Mouse (Mus musculus): ENCODE results near the gene Suco. TPM values are rescaled to one million over a fixed set of nuclear protein-coding genes. Genes with fewer than 3 reads are reported as not detected.

The Suco gene
- polyA plus RNA-seq, 1 experiment = 6.0 TPM

DNA sequence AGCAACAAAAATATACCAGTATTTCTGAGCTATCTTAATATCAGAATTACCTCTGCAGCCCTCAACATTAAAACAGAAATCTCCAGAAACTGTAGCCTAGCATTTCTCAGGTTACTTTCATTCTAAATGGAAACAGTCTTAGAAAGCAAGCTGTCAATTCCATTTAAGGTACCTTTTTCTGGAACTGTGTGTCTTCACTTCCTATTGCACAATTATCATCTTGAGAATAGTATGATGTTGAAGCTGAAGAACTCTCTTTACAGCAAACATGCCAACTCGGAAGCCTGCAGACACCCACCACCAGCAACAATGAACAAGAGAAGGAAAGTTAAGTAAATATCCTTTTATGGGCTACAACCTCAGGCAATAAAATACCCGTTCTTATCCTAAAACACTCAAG lies 12.7 kb downstream of the Suco start:
- Histone ChIP-seq H3K4me3 (ENCODE audit: insufficient read depth, low read depth, low read length) (no peak overlapping the region), H3K27ac (replicated peaks; ENCODE audit: low read depth, low read length) (no peak overlapping the region), H3K4me1 (ENCODE audit: control insufficient read depth, insufficient read depth, insufficient read length, low read length) (no peaks in the 10 kb centered on the region)

- Histone ChIP-seq H3K4me3 (ENCODE audit: insufficient read depth, low read depth, low read length) (no peak overlapping the region), H3K4me1 (ENCODE audit: control insufficient read depth, insufficient read depth, insufficient read length, low read length) (no peaks in the 10 kb centered on the region), H3K27ac (replicated peaks; ENCODE audit: low read depth, low read length) (no peak overlapping the region)
These were observed 17.2 kb downstream of the Suco start for GRCm38 (mm10) chr1:161859248-161859647.

GRCm38 (mm10) chr1:161826677-161827076 lies 49.8 kb downstream of the Suco start:
- Histone ChIP-seq H3K4me3 (ENCODE audit: insufficient read depth, low read depth, low read length) (no peak overlapping the region), H3K27ac (replicated peaks; ENCODE audit: low read depth, low read length) (no peak overlapping the region), H3K4me1 (ENCODE audit: control insufficient read depth, insufficient read depth, insufficient read length, low read length) (no peaks in the 10 kb centered on the region)

DNA sequence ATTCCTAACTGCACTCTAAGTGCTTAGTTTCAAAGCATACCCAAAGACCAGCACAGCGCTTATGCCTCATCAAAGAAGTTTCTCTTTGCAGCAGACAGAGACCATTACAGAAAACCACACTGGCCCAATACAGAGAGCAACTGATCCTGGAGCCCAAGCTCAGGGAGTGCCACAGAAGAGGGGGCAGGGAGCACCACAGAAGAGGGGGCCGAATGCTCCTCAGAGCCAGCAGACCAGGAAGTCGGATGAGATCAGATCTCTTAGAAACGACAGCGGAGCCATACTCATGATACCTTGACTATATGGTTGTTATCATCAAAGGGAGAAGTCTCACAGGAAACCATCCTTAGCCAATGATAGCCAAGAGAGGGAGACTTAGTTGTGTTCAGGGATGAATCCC lies 67.1 kb downstream of the Suco start:
- Histone ChIP-seq H3K4me3 (ENCODE audit: insufficient read depth, low read depth, low read length) (no peak overlapping the region), H3K27ac (replicated peaks; ENCODE audit: low read depth, low read length) (no peak overlapping the region), H3K4me1 (ENCODE audit: control insufficient read depth, insufficient read depth, insufficient read length, low read length) (no peaks in the 10 kb centered on the region)

DNA sequence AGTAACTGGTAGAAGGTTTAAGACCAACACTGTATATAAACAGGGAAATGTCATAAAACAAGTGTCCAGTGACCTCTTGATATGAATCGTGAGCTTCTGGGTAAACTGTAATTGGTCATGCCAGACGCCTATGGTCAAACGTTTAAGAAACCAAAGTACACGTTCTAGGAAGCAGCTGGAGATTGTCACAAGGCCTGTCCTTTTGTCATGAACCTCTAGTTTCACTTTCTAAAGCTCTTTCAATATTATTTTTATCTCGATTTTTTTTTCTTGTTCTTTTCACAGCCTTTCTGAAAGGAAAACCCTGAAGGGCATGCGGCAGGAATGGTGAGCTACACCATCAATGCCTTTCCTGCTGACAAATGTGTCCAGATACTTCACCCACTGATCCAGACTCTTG lies 67.5 kb downstream of the Suco start:
- H3K4me1 ChIP-seq (ENCODE audit: control insufficient read depth, insufficient read depth, insufficient read length, low read length) = no peaks in the 10 kb centered on the region
- no peak overlapping the region for H3K4me3 ChIP-seq (ENCODE audit: insufficient read depth, low read depth, low read length)
- no peak overlapping the region for H3K27ac ChIP-seq (replicated peaks; ENCODE audit: low read depth, low read length)

GRCm38 (mm10) chr1:161804541-161804971 lies 71.9 kb downstream of the Suco start:
- Histone ChIP-seq H3K27ac (replicated peaks; ENCODE audit: low read depth, low read length) (no peak overlapping the region), H3K4me1 (ENCODE audit: control insufficient read depth, insufficient read depth, insufficient read length, low read length) (no peaks in the 10 kb centered on the region), H3K4me3 (ENCODE audit: insufficient read depth, low read depth, low read length) (no peak overlapping the region)

DNA sequence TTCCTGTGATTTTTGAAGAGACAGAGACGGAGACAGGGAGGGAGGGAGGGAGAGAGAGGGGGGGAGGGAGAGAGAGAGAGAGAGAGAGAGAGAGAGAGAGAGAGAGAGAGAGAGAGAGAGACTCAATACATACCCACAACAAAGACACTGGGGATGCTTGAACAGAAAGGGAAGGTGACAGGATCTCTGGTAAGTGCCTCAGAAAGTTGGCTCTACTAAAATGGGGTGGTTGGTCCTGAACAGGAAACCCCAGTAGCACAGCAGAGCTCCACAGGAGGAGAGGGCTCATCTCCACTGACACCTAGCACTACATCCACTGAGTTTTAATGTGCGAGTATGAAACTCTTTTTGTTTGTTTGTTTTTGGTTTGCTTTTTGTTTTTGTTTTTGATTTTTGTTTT lies 75.2 kb downstream of the Suco start:
- H3K27ac ChIP-seq (replicated peaks; ENCODE audit: low read depth, low read length) = no peak overlapping the region
- no peaks in the 10 kb centered on the region for H3K4me1 ChIP-seq (ENCODE audit: control insufficient read depth, insufficient read depth, insufficient read length, low read length)
- no peak overlapping the region for H3K4me3 ChIP-seq (ENCODE audit: insufficient read depth, low read depth, low read length)

GRCm38 (mm10) chr1:161800256-161800655 lies 76.2 kb downstream of the Suco start:
- H3K4me1 ChIP-seq (ENCODE audit: control insufficient read depth, insufficient read depth, insufficient read length, low read length) = no peaks in the 10 kb centered on the region

DNA sequence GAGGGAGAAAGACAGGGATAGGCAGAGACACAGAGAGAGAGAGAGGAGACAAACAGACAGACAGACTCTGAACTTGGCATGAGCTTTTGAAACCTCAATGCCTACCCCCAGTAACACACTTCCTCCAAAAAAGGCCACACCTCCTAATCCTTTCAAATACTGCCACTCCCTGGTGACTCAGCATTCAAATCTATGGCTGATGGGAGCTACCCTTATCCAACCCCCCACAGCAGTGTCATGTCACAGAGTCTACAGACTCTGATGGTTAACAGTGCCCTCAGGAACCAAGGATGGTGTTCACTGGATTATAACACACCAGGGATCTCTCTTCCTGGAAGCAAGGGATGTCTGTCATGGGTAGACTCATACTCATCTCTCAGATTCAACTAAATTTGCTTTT lies 76.7 kb downstream of the Suco start:
- H3K27ac ChIP-seq (replicated peaks; ENCODE audit: low read depth, low read length) = no peak overlapping the region

More at GRCm38 (mm10) chr1:161800256-161800655, 76.2 kb downstream of the Suco start:
- Histone ChIP-seq H3K4me3 (ENCODE audit: insufficient read depth, low read depth, low read length) (no peak overlapping the region), H3K27ac (replicated peaks; ENCODE audit: low read depth, low read length) (no peak overlapping the region)

DNA sequence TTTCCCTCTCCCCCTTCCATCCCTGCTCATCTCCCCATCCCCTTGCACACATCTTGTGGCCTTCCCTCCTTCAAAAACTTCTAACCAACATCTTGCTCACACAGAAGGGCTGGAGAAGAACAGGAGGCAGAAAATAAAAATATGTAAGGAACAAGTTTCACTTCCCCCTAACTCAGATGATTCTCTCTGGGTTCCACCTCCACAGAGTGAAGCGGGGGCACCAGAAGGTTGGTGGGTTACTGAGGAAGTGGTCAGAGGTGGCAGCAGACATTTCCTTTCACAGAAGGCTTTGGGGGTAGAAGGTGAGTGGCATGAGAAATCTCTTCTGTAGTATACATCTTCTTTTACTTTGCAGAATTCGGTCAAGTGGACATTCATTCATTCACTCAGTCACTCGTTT lies 77.6 kb downstream of the Suco start:
- H3K4me1 ChIP-seq (ENCODE audit: control insufficient read depth, insufficient read depth, insufficient read length, low read length) = no peaks in the 10 kb centered on the region
- no peak overlapping the region for H3K27ac ChIP-seq (replicated peaks; ENCODE audit: low read depth, low read length)
- H3K4me3 ChIP-seq (ENCODE audit: insufficient read depth, low read depth, low read length) = no peak overlapping the region

More for the DNA sequence above, 76.7 kb downstream of the Suco start:
- no peak overlapping the region for H3K4me3 ChIP-seq (ENCODE audit: insufficient read depth, low read depth, low read length)
- H3K4me1 ChIP-seq (ENCODE audit: control insufficient read depth, insufficient read depth, insufficient read length, low read length) = no peaks in the 10 kb centered on the region

DNA sequence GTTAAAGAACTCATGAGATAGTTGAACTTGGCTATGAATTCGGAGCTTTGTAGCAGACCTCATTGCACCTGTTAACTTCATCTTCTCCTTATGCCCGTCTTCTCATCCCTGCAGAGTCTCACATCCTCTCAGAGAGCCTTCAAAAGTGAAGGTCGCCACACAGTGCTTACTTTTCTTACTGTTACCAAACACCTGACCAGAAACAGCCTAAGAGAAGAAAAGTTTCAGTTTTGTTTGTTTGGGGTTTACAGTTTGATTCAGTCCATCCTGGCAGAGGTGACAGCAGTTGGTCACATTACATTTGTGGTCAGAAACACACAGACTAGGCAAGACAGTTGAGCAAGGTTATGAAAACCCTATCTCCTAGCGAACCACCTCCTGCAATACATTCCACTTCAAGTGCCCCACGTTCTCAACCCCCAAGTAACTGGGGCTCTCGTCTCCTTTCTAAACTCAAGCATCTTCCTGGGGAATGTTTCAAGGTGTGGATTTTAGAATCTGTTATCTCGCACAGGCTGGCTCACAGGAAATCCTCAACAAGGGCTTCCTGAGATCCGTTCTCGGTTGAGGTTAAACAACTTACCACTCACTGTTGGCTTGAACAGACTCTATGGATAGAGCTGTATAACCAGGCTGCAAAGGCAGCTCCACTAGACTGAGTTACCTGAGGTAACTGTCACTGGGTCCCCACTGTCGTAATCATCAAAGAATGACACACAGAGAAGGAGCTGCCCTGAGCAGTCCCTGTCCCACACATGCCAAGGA lies 81.9 kb downstream of the Suco start:
- H3K4me1 ChIP-seq (ENCODE audit: control insufficient read depth, insufficient read depth, insufficient read length, low read length) = no peaks in the 10 kb centered on the region
- no peak overlapping the region for H3K27ac ChIP-seq (replicated peaks; ENCODE audit: low read depth, low read length)
- no peak overlapping the region for H3K4me3 ChIP-seq (ENCODE audit: insufficient read depth, low read depth, low read length)

DNA sequence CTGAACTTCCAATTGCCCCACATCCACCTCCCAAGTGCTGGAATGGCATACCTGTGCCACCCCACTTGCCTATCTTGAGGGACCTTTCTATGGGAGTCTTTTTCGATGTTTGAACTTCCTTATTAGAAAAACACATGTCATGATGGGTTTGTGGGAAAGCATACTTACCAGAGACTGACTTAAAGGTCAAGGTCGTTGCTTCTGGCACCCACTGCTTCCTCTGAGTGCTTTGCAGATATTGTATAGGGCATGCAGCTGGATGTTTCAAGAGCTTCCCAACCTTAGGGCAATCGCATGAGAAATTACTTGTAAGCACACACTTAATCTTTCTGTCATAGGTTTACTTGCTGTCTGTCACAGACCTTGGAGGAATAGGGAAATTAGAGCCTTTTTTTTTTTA lies 83.2 kb downstream of the Suco start:
- H3K4me1 ChIP-seq (ENCODE audit: control insufficient read depth, insufficient read depth, insufficient read length, low read length) = no peaks in the 10 kb centered on the region
- no peak overlapping the region for H3K27ac ChIP-seq (replicated peaks; ENCODE audit: low read depth, low read length)
- H3K4me3 ChIP-seq (ENCODE audit: insufficient read depth, low read depth, low read length) = no peak overlapping the region

DNA sequence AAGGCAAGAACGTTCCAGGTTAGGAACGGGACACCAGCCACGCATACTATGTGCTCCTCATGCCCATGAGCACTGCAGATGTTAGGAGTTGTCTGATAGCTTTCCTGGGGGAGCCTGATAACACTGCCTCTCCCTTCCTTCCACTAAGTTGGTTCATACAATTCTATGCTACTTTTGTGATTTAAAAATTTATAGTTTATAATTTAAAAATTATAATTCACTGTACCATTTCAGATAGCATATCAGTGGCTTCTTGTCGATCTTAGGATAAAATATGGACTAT lies 83.9 kb downstream of the Suco start:
- H3K4me3 ChIP-seq (ENCODE audit: insufficient read depth, low read depth, low read length) = no peak overlapping the region
- no peaks in the 10 kb centered on the region for H3K4me1 ChIP-seq (ENCODE audit: control insufficient read depth, insufficient read depth, insufficient read length, low read length)
- H3K27ac ChIP-seq (replicated peaks; ENCODE audit: low read depth, low read length) = no peak overlapping the region

- Histone ChIP-seq H3K4me1 (ENCODE audit: control insufficient read depth, insufficient read depth, insufficient read length, low read length) (no peaks in the 10 kb centered on the region), H3K27ac (replicated peaks; ENCODE audit: low read depth, low read length) (no peak overlapping the region), H3K4me3 (ENCODE audit: insufficient read depth, low read depth, low read length) (no peak overlapping the region)
These were observed 84.4 kb downstream of the Suco start for GRCm38 (mm10) chr1:161791854-161792686.

DNA sequence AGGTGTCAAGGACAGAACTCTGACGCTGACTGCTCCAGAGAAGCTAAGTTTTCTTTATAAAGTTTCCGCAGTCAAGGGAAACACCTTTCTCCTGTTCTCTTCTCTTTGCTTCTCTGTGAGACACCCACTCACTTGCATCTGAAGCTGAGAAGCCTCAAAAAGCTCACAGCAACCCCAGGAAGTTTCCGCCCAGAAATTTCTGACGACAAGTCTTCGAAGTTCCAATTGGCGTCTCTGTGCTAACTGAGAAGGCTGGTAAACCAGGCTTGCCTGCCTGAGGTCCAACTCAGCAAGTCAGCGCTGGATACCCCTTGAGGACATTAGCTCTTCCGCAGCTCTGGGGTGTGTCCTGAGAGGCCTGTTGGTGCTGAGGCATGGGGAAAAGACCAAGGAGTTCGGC lies 88.1 kb downstream of the Suco start, which contains the start of gene Fasl:
Gene Fasl (minus strand): TSS at position 157 of the 400 bp plus-strand sequence.
- Histone ChIP-seq H3K4me3 (ENCODE audit: insufficient read depth, low read depth, low read length) (no peak within 1 kb of the TSS), H3K27ac (replicated peaks; ENCODE audit: low read depth, low read length) (no peak within 1 kb of the TSS), H3K4me1 (ENCODE audit: control insufficient read depth, insufficient read depth, insufficient read length, low read length) (no peaks in the 10 kb centered on the region)

DNA sequence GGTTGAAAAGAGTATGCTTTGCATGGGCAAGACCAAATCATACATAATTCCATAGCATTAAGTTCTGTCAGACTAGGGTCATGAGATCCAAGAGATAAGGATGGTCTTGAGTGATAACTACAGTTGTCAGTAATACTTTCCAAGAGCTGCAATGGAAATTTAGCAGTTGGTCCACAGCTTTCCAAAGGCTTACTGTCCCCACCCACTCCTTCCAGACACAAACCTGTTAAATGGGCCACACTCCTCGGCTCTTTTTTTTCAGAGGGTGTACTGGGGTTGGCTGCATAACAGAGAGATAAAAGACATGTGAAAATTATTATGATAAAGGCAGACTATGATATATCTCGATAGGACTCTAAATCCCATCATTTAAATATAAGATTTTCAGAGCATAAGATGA lies 93.8 kb downstream of the Suco start:
- Histone ChIP-seq H3K4me3 (ENCODE audit: insufficient read depth, low read depth, low read length) (no peak overlapping the region), H3K4me1 (ENCODE audit: control insufficient read depth, insufficient read depth, insufficient read length, low read length) (no peaks in the 10 kb centered on the region), H3K27ac (replicated peaks; ENCODE audit: low read depth, low read length) (no peak overlapping the region)

Measured in brown adipose tissue, adult 24 weeks (tissue).